19 mouse cellular contexts compared by ENCODE assay signal in the genomic region with DNA sequence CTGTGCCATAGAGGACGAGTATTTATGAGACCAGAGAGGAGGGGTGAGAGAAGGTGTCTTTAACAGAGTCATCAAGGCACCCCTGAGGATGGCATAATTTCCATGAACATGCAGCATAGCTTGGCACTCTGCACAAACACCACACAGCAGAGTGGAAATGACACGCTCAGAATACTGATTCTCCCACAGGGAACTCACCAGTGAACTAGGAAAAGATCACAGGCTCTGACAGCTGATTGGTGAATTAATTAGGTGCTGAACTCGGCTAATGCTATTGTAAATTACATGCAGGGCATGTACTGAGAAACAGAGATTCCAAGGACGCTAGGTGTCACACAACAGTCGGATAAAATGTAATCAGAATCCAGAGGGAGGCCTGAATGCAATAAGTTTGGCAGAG.
DNase-seq lines count a peak whose midpoint lies in the region; ATAC-seq lines count a peak whose summit lies in the region.
"Had no signal": no experiment of that assay in that cellular context is flagged by ENCODE, and none has a peak within 500 bp of the region (broad histone marks: within the 10 kb centered on the region; RNA-seq: fewer than 3 reads in every experiment).

No protein-coding gene starts in this region.

- H3K4me2 ChIP-seq in forebrain, embryonic 11.5 days (ENCODE audit: low read depth, low read length, severe bottlenecking), result no peak overlapping the region
- H3K4me2 ChIP-seq in forebrain, embryonic 12.5 days, result no peak overlapping the region
- no peak overlapping the region for H3K4me2 ChIP-seq in hindbrain, embryonic 14.5 days (replicated peaks)
- no peak overlapping the region; the same call in 1 of the 2 replicates for H3K4me2 ChIP-seq in midbrain, embryonic 16.5 days (ENCODE audit: low read length)
- H3K4me2 ChIP-seq: embryonic facial prominence, embryonic 12.5 days; heart, embryonic 13.5 days; limb, embryonic 12.5 days; liver, embryonic 13.5 days; lung, embryonic 15.5 days had no signal

- WGBS in forebrain, embryonic 11.5 days, result 59% methylated on average over 5 of the region's 5 CpGs
- WGBS in forebrain, embryonic 10.5 days, result 63% methylated on average over 5 of the region's 5 CpGs
- WGBS in forebrain, embryonic 12.5 days, result 33% methylated on average over 5 of the region's 5 CpGs
- WGBS in hindbrain, embryonic 14.5 days, result 22% methylated on average over 5 of the region's 5 CpGs
- WGBS in midbrain, embryonic 16.5 days, result 12% methylated on average over 5 of the region's 5 CpGs

- ATAC-seq in forebrain, embryonic 11.5 days (replicated peaks; ENCODE audit: low FRiP score), result peak; percentile 58
- peak; percentile 73 for ATAC-seq in forebrain, embryonic 12.5 days (ENCODE audit: low FRiP score)
- peak; percentile 81 for ATAC-seq in hindbrain, embryonic 14.5 days (ENCODE audit: low FRiP score)
- ATAC-seq in midbrain, embryonic 16.5 days, result peak; percentile 94
- ATAC-seq: CD4-positive, CD25-positive, alpha-beta regulatory T cell, adult 4 months; intestine, embryonic 16.5 days had no signal

- H3K9ac ChIP-seq in forebrain, embryonic 11.5 days (ENCODE audit: low read length), result no peak overlapping the region
- H3K9ac ChIP-seq in forebrain, embryonic 12.5 days, result no peak overlapping the region
- H3K9ac ChIP-seq in hindbrain, embryonic 14.5 days, result no peak overlapping the region
- no peak overlapping the region for H3K9ac ChIP-seq in midbrain, embryonic 16.5 days (ENCODE audit: low read depth, low read length)
- H3K9ac ChIP-seq: embryonic facial prominence, embryonic 12.5 days; heart, embryonic 13.5 days; limb, embryonic 12.5 days; liver, embryonic 13.5 days; lung, embryonic 15.5 days had no signal

- H3K27ac ChIP-seq in forebrain, embryonic 11.5 days (ENCODE audit: low read depth, low read length), result no peak overlapping the region
- H3K27ac ChIP-seq in forebrain, embryonic 10.5 days, result no peak overlapping the region
- no peak overlapping the region for H3K27ac ChIP-seq in forebrain, embryonic 12.5 days
- no peak overlapping the region for H3K27ac ChIP-seq in hindbrain, embryonic 14.5 days
- H3K27ac ChIP-seq in midbrain, embryonic 16.5 days (ENCODE audit: low read length), result no peak overlapping the region
- H3K27ac ChIP-seq: embryonic facial prominence, embryonic 12.5 days; heart, embryonic 13.5 days; limb, embryonic 12.5 days; liver, embryonic 13.5 days; lung, embryonic 15.5 days had no signal

- no peaks in the 10 kb centered on the region for H3K9me3 ChIP-seq in forebrain, embryonic 11.5 days (ENCODE audit: control insufficient read depth, low read length)
- H3K9me3 ChIP-seq in forebrain, embryonic 10.5 days, result no peaks in the 10 kb centered on the region
- no peaks in the 10 kb centered on the region for H3K9me3 ChIP-seq in forebrain, embryonic 12.5 days
- H3K9me3 ChIP-seq in hindbrain, embryonic 14.5 days (ENCODE audit: control insufficient read depth, low read length), result no peaks in the 10 kb centered on the region
- H3K9me3 ChIP-seq in midbrain, embryonic 16.5 days (replicated peaks; ENCODE audit: control insufficient read depth, low read length, poor library complexity, severe bottlenecking), result no peaks in the 10 kb centered on the region
- H3K9me3 ChIP-seq: embryonic facial prominence, embryonic 12.5 days; G1E; heart, embryonic 13.5 days; limb, embryonic 12.5 days; liver, embryonic 13.5 days; lung, embryonic 15.5 days had no signal

- no peaks in the 10 kb centered on the region for H3K27me3 ChIP-seq in forebrain, embryonic 11.5 days (ENCODE audit: control insufficient read depth, insufficient read depth, low read length)
- no peaks in the 10 kb centered on the region for H3K27me3 ChIP-seq in forebrain, embryonic 10.5 days (ENCODE audit: poor library complexity, severe bottlenecking)
- H3K27me3 ChIP-seq in forebrain, embryonic 12.5 days, result no peaks in the 10 kb centered on the region
- H3K27me3 ChIP-seq in hindbrain, embryonic 14.5 days (ENCODE audit: control insufficient read depth, insufficient read depth, low read length), result no peaks in the 10 kb centered on the region
- no peaks in the 10 kb centered on the region for H3K27me3 ChIP-seq in midbrain, embryonic 16.5 days (ENCODE audit: control insufficient read depth, insufficient read depth, low read depth, low read length)
- H3K27me3 ChIP-seq: embryonic facial prominence, embryonic 12.5 days; heart, embryonic 13.5 days; limb, embryonic 12.5 days; liver, embryonic 13.5 days; lung, embryonic 15.5 days had no signal

- H3K4me1 ChIP-seq in forebrain, embryonic 11.5 days (replicated peaks; ENCODE audit: control insufficient read depth, insufficient read depth, low read length), result 0 out of 2 replicates have a peak, but pooled peaks cover 2% of the 10 kb centered on the region
- H3K4me1 ChIP-seq in forebrain, embryonic 10.5 days, result no peaks in the 10 kb centered on the region
- 0 out of 2 replicates have a peak, but pooled peaks cover 4% of the 10 kb centered on the region for H3K4me1 ChIP-seq in forebrain, embryonic 12.5 days
- H3K4me1 ChIP-seq in hindbrain, embryonic 14.5 days (replicated peaks; ENCODE audit: control insufficient read depth, insufficient read depth, low read length), result no peaks in the 10 kb centered on the region
- 0 out of 2 replicates have a peak, but pooled peaks cover 3% of the 10 kb centered on the region for H3K4me1 ChIP-seq in midbrain, embryonic 16.5 days (ENCODE audit: control insufficient read depth, insufficient read depth, low read length)
- H3K4me1 ChIP-seq: embryonic facial prominence, embryonic 12.5 days; heart, embryonic 13.5 days; limb, embryonic 12.5 days; liver, embryonic 13.5 days; lung, embryonic 15.5 days had no signal

- no peak for DNase-seq in forebrain, embryonic 11.5 days (ENCODE audit: low spot score)
- DNase-seq in forebrain, embryonic 10.5 days (ENCODE audit: extremely low spot score, low spot score), result no peak
- peak; percentile 55 for DNase-seq in hindbrain, embryonic 14.5 days (ENCODE audit: low spot score)
- no peak for DNase-seq in cerebellum, postnatal 10 days
- DNase-seq in kidney, adult 18-20 months, result no peak
- no peak for DNase-seq in embryo, embryonic 9.5 days (ENCODE audit: extremely low spot score)
- DNase-seq: heart, postnatal 36 days; layer of hippocampus, adult 9-11 months; liver, embryonic 13.5 days; right cerebral cortex, adult 18-20 months had no signal

- no peak overlapping the region for H3K4me3 ChIP-seq in forebrain, embryonic 11.5 days (ENCODE audit: low read depth, low read length)
- no peak overlapping the region for H3K4me3 ChIP-seq in forebrain, embryonic 10.5 days
- H3K4me3 ChIP-seq in forebrain, embryonic 12.5 days (replicated peaks), result no peak overlapping the region
- no peak overlapping the region for H3K4me3 ChIP-seq in hindbrain, embryonic 14.5 days (replicated peaks; ENCODE audit: low read length)
- no peak overlapping the region for H3K4me3 ChIP-seq in midbrain, embryonic 16.5 days (ENCODE audit: low read depth, low read length)
- H3K4me3 ChIP-seq: embryonic facial prominence, embryonic 12.5 days; heart, embryonic 13.5 days; limb, embryonic 12.5 days; liver, embryonic 13.5 days; lung, embryonic 15.5 days had no signal

- H3K36me3 ChIP-seq in forebrain, embryonic 11.5 days (ENCODE audit: control insufficient read depth, insufficient read depth, low read length), result no peaks in the 10 kb centered on the region
- H3K36me3 ChIP-seq in forebrain, embryonic 10.5 days (replicated peaks), result no peaks in the 10 kb centered on the region
- no peaks in the 10 kb centered on the region for H3K36me3 ChIP-seq in forebrain, embryonic 12.5 days (replicated peaks)
- no peaks in the 10 kb centered on the region for H3K36me3 ChIP-seq in hindbrain, embryonic 14.5 days (replicated peaks; ENCODE audit: control insufficient read depth, insufficient read depth)
- no peaks in the 10 kb centered on the region for H3K36me3 ChIP-seq in midbrain, embryonic 16.5 days (ENCODE audit: control insufficient read depth, insufficient read depth, low read length)
- H3K36me3 ChIP-seq: embryonic facial prominence, embryonic 12.5 days; G1E; heart, embryonic 13.5 days; limb, embryonic 12.5 days; liver, embryonic 13.5 days; lung, embryonic 15.5 days had no signal
